Mouse (Mus musculus) spleen, postnatal 0 days (tissue): ENCODE measurements around the gene Rars2. TPM values are rescaled to one million over a fixed set of nuclear protein-coding genes. Genes with fewer than 3 reads are reported as not detected.

Experiments
- polyA plus RNA-seq: library from polyadenylated mRNA; unstranded; fragments of >200 nt; fragmentation: Nextera tagmentation; extraction: Ambion mirVana; gene quantifications from 2 replicates; pipeline ENCODE4 v1.2.1, GENCODE M21; 2015

Rars2 gene
- 33.5 and 35.2 TPM in 2 replicates for polyA plus RNA-seq

GRCm38 (mm10) chr4:34614630-34615094, at the start of gene Rars2, which contains the start of gene Orc3:
TSS of gene Rars2 (plus strand) at chr4:34614957.
TSS of gene Orc3 (minus strand) at chr4:34614944.

GRCm38 (mm10) chr4:34686874-34687567, 72.3 kb downstream of the Rars2 start, which contains the start of gene Slc35a1:
TSS of gene Slc35a1 (minus strand) at chr4:34687438.

Other genes starting within 250 kb of the Rars2 start
- gene Akirin2, start 64.0 kb upstream of the Rars2 start, polyA plus RNA-seq, result 36.7 and 37.1 TPM in 2 replicates
- gene Orc3, start within 50 bp of the Rars2 start, polyA plus RNA-seq, result 42.0 and 46.9 TPM in 2 replicates
- 22.0 and 22.7 TPM in 2 replicates for gene Slc35a1, start 72.5 kb downstream of the Rars2 start, polyA plus RNA-seq
- not detected in 2 replicates for gene Cfap206, start 115.2 kb downstream of the Rars2 start, polyA plus RNA-seq
- gene Gm136, start 141.3 kb downstream of the Rars2 start, polyA plus RNA-seq, result not detected in 2 replicates
- 54.2 and 54.6 TPM in 2 replicates for gene Smim8, start 163.5 kb downstream of the Rars2 start, polyA plus RNA-seq